Mouse (Mus musculus): ENCODE data around the gene Ms4a4a.

GRCm38 (mm10) chr19:11362002-11362401 is 13.3 kb upstream of the Ms4a4a start:
- TF ChIP-seq CTCF (IDR thresholded peaks at IDR 0.05) (no peak), EP300 (IDR thresholded peaks at IDR 0.05; ENCODE audit: insufficient read depth, low read depth, low read length) (no peak), POLR2A (IDR thresholded peaks at IDR 0.05; ENCODE audit: insufficient read depth, low read depth, low read length) (no peak)
